Mouse (Mus musculus) bone marrow, adult 2 months (tissue): ENCODE measurements around the gene Josd1.

Source experiments
- CTCF ChIP-seq: fragments of 200-500 bp; IDR thresholded peaks from 2 replicates; pipeline ENCODE4 v1.5.1; 2011; ENCODE audit warnings: low read length, control low read depth; ENCODE audit not compliant: control insufficient read depth, insufficient read depth
- POLR2A ChIP-seq: fragments of 200-500 bp; IDR thresholded peaks from 2 replicates; pipeline ENCODE4 v1.6.1; 2011; ENCODE audit warnings: low read depth, mild to moderate bottlenecking, control low read depth, low read length, borderline replicate concordance; ENCODE audit not compliant: control insufficient read depth

DNA sequence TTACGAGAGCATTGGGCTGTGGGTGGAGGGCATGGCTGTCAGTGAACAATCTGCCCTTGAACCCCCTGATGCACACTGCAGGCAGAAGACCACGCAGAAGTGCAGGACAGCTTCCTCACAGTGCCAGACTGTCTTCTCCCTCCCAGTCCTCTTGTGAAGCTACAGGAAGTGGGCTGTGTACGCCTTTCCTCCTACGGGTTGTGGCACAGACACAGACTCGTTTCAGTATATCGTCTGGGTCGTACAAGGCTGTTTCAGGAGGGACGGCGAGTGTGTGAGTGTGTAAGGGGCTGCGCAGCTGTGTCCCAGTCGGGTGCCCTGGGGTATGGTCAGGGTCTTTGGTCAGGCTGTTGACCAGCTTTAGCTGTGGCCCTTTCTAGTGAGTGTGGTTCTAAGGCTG is 6.0 kb upstream of the Josd1 start:
- TF ChIP-seq CTCF, result no peak
- no peak for TF ChIP-seq POLR2A
